Mouse (Mus musculus): ENCODE measurements around the gene Ucp1.
A peak's percentile ranks its signal among the peaks of the same experiment; 100 is the strongest.

GRCm38 (mm10) chr8:83327889-83328288, 37.7 kb downstream of the Ucp1 start:
- TF ChIP-seq CTCF (IDR thresholded peaks at IDR 0.05; ENCODE audit: low read depth, low read length) (no peak), GATA1 (IDR thresholded peaks at IDR 0.05; ENCODE audit: borderline replicate concordance, low read length) (no peak), POLR2AphosphoS5 (IDR thresholded peaks at IDR 0.05; ENCODE audit: insufficient replicate concordance, low read depth, low read length) (no peak), TAL1 (conservative IDR thresholded peaks at IDR 0.05; ENCODE audit: low read depth, low read length) (peak; percentile 68)

All from G1E (cell line).